Mouse (Mus musculus) ovary, postnatal 14 days (tissue): ENCODE data around the gene Tmem87a.

Experiments
- DNase-seq: peaks from one replicate; pipeline ENCODE4 v3.0.0; 2022; ENCODE audit warnings: low spot score

Tmem87a gene

GRCm38 (mm10) chr2:120366501-120366900 lies 37.4 kb downstream of the Tmem87a start:
- DNase-seq, result no peak

- no peak for DNase-seq
These were observed 43.5 kb downstream of the Tmem87a start for GRCm38 (mm10) chr2:120360425-120360824.

- peak; percentile 81 for DNase-seq
These were observed 50.9 kb downstream of the Tmem87a start, which contains the start of gene Vps39 for GRCm38 (mm10) chr2:120352682-120353646. Vps39 (minus strand) TSS chr2:120353137.

- no peak for DNase-seq
These were observed 52.6 kb downstream of the Tmem87a start for GRCm38 (mm10) chr2:120351321-120351720.

- DNase-seq, result no peak
These were observed 55.8 kb downstream of the Tmem87a start for GRCm38 (mm10) chr2:120348120-120348519.

- DNase-seq, result no peak
These were observed 62.2 kb downstream of the Tmem87a start for GRCm38 (mm10) chr2:120341741-120342140.

GRCm38 (mm10) chr2:120337886-120338285 lies 66.0 kb downstream of the Tmem87a start:
- no peak for DNase-seq

- no peak for DNase-seq
These were observed 72.3 kb downstream of the Tmem87a start for GRCm38 (mm10) chr2:120331575-120331974.

GRCm38 (mm10) chr2:120315077-120315476 lies 88.8 kb downstream of the Tmem87a start:
- no peak for DNase-seq

GRCm38 (mm10) chr2:120314487-120314886 lies 89.4 kb downstream of the Tmem87a start:
- DNase-seq, result no peak

- no peak for DNase-seq
These were observed 89.9 kb downstream of the Tmem87a start, which contains the start of gene Pla2g4f for GRCm38 (mm10) chr2:120313976-120314375. Pla2g4f (minus strand) TSS chr2:120314165.

- peak; percentile 16 for DNase-seq
These were observed 91.6 kb downstream of the Tmem87a start for GRCm38 (mm10) chr2:120312276-120312825.
